Mouse (Mus musculus) embryonic facial prominence, embryonic 12.5 days (tissue): ENCODE results near the gene AF067063. TPM values are rescaled to one million over a fixed set of nuclear protein-coding genes. Genes with fewer than 3 reads are reported as not detected.

Experiments used
- ATAC-seq: fragments of 200-750 bp; cut with Nextera tagmentation; 2 replicates; pipeline ENCODE4 v1.8.0; 2017; ENCODE audit not compliant: insufficient number of reproducible peaks, insufficient read depth, low FRiP score, low TSS enrichment
- H3K27ac ChIP-seq: fragments of 300-500 bp; sonication (generic); 2 replicates; pipeline ENCODE4 v1.5.1; 2016; ENCODE audit warnings: mild to moderate bottlenecking
- H3K27me3 ChIP-seq: fragments of 300-500 bp; sonication (generic); 2 replicates; pipeline ENCODE4 v1.6.1; 2016; ENCODE audit warnings: mild to moderate bottlenecking, moderate library complexity
- H3K36me3 ChIP-seq: fragments of 300-500 bp; sonication (generic); 2 replicates; pipeline ENCODE4 v1.6.1; 2016; ENCODE audit warnings: mild to moderate bottlenecking
- H3K4me1 ChIP-seq: fragments of 300-500 bp; sonication (generic); 2 replicates; pipeline ENCODE4 v1.6.1; 2016
- H3K4me2 ChIP-seq: fragments of 300-500 bp; sonication (generic); replicated peaks from 2 replicates; pipeline ENCODE4 v1.6.1; 2016; ENCODE audit warnings: mild to moderate bottlenecking, moderate library complexity
- H3K4me3 ChIP-seq: fragments of 300-500 bp; sonication (generic); 2 replicates; pipeline ENCODE4 v1.5.1; 2016; ENCODE audit warnings: mild to moderate bottlenecking
- H3K9ac ChIP-seq: fragments of 300-500 bp; sonication (generic); 2 replicates; pipeline ENCODE4 v1.6.1; 2016; ENCODE audit warnings: mild to moderate bottlenecking, moderate library complexity
- H3K9me3 ChIP-seq: fragments of 300-500 bp; sonication (generic); 2 replicates; pipeline ENCODE4 v1.6.1; 2016; ENCODE audit warnings: mild to moderate bottlenecking, moderate library complexity
- WGBS: fragments of 180-500 bp; shearing (Covaris S2); methylation state at CpG from one replicate; pipeline ENCODE4 v1.1.7; 2016; 5-methylcytosine and 5-hydroxymethylcytosine counted together
- polyA plus RNA-seq: library from polyadenylated mRNA; unstranded; fragments of >200 nt; fragmentation: Nextera tagmentation; extraction: Ambion mirVana; gene quantifications from 2 replicates; pipeline ENCODE4 v1.2.1, GENCODE M21; 2016

The AF067063 gene
- polyA plus RNA-seq, 1 experiment from 2014 or later = not detected

DNA sequence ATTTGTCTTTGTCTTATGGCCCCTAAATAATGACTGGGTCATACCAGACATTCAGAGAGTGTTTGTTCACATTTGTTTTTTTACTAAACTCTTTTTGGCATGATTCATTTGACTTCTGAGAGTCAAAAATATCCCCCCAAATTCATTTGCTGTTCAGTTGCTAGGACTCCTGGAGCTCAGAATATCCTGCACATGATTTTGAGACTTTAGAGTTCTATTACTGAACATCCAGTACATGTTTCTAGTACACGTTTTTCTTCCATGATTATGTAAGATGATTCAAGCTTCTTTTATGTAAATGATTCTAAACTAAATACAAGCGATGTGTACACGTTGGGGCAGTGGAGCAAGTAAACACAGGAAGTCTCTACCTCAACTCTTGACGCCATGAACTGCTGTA, 32.4 kb downstream of the AF067063 start:
- Histone ChIP-seq H3K4me2 (no peak overlapping the region), H3K36me3 (no peaks in the 10 kb centered on the region), H3K4me1 (no peaks in the 10 kb centered on the region), H3K4me3 (no peak overlapping the region), H3K27ac (no peak overlapping the region), H3K9ac (no peak overlapping the region), H3K9me3 (no peaks in the 10 kb centered on the region), H3K27me3 (no peaks in the 10 kb centered on the region)
- 68% methylated on average over 4 of the region's 4 CpGs for WGBS
- ATAC-seq = no peak

GRCm38 (mm10) chr13:119792791-119793404, 37.1 kb downstream of the AF067063 start:
- Histone ChIP-seq H3K9me3 (no peaks in the 10 kb centered on the region), H3K36me3 (0 out of 2 replicates have a peak, but pooled peaks cover 11% of the 10 kb centered on the region), H3K4me1 (peaks cover 8% of the 10 kb centered on the region), H3K9ac (no peak overlapping the region), H3K27ac (no peak overlapping the region), H3K4me2 (no peak overlapping the region), H3K27me3 (no peaks in the 10 kb centered on the region), H3K4me3 (no peak overlapping the region)
- WGBS = 83% methylated on average over 5 of the region's 5 CpGs
- no peak for ATAC-seq

- no peaks in the 10 kb centered on the region for H3K27me3 ChIP-seq
- peak overlapping the region; percentile 80 for H3K4me3 ChIP-seq
- H3K9ac ChIP-seq = peak overlapping the region; percentile 94
- no peak for ATAC-seq
- peak overlapping the region; percentile 95 for H3K27ac ChIP-seq
- H3K36me3 ChIP-seq = peaks cover 21% of the 10 kb centered on the region
- WGBS = 4% methylated on average over 16 of the region's 18 CpGs
- H3K4me1 ChIP-seq = peaks cover 8% of the 10 kb centered on the region
- no peaks in the 10 kb centered on the region for H3K9me3 ChIP-seq
- H3K4me2 ChIP-seq = peak overlapping the region; percentile 73
Measured at GRCm38 (mm10) chr13:119791580-119792135, 38.4 kb downstream of the AF067063 start.

- peaks cover 23% of the 10 kb centered on the region for H3K36me3 ChIP-seq
- H3K27ac ChIP-seq = peak within 1 kb of the TSS; percentile 95
- H3K4me3 ChIP-seq = peak within 1 kb of the TSS; percentile 80
- under 1% methylated on average over 73 of the region's 86 CpGs for WGBS
- peak within 1 kb of the TSS; percentile 73 for H3K4me2 ChIP-seq
- peak; percentile 98 for ATAC-seq
- peaks cover 8% of the 10 kb centered on the region for H3K4me1 ChIP-seq
- H3K9ac ChIP-seq = peak within 1 kb of the TSS; percentile 94
- H3K9me3 ChIP-seq = no peaks in the 10 kb centered on the region
- no peaks in the 10 kb centered on the region for H3K27me3 ChIP-seq
Measured at GRCm38 (mm10) chr13:119790761-119791579, 39.0 kb downstream of the AF067063 start, which contains the start of gene Zfp131. Gene Zfp131, minus strand, starts transcription at chr13:119790889.

DNA sequence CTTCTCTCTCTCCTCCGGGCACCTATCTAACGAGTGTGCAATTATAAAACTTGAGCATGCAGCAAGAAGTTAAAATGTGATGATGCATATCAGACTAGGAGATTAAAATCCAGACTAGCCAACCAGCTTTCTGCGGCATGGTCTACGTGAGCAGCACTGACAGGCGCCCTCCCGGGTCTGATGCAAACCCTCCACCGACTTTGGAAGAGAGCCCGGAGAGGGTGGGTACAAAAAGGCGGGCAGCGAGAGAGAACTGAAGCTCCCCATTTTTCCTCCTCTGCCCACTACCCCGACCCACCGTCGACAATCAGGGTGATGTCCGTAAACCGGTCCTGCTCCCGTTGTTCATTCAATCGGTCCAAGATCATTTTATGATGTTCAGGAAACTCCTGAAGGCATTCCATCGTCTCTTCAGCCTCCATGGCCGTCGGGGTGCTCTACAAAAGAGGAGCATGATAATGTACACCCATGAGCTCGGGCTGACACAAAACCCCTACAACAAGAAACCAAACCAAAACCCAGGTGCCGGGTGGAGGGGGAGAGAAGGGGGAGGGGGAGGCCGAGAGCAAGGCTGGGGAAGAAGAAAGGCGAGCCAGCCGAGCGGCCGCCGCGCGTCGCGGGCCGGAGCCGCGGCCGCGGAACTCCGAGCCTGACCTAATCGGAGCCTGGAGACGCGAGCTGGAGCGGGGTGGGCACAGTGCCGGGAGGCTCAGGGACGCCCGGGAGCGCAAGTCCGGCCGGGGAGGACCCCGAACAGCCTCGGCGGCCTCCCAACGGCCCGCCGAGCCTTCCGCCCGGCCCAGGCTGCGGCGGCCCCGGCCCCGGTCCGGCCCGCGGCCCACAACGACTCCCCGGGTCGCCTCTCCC, 39.9 kb downstream of the AF067063 start:
- H3K36me3 ChIP-seq = peaks cover 32% of the 10 kb centered on the region
- peak overlapping the region; percentile 57 for H3K4me2 ChIP-seq
- no peaks in the 10 kb centered on the region for H3K27me3 ChIP-seq
- ATAC-seq = peak; percentile 62
- peak overlapping the region; percentile 95 for H3K27ac ChIP-seq
- WGBS = 2% methylated on average over 42 of the region's 66 CpGs
- H3K9ac ChIP-seq = peak overlapping the region; percentile 94
- peaks cover 8% of the 10 kb centered on the region for H3K4me1 ChIP-seq
- no peaks in the 10 kb centered on the region for H3K9me3 ChIP-seq
- H3K4me3 ChIP-seq = peak overlapping the region; percentile 80

GRCm38 (mm10) chr13:119783581-119783980, 46.4 kb downstream of the AF067063 start:
- Histone ChIP-seq H3K4me2 (no peak overlapping the region), H3K27me3 (no peaks in the 10 kb centered on the region), H3K4me1 (no peaks in the 10 kb centered on the region), H3K4me3 (no peak overlapping the region), H3K9me3 (no peaks in the 10 kb centered on the region), H3K9ac (no peak overlapping the region), H3K27ac (no peak overlapping the region), H3K36me3 (peaks cover 64% of the 10 kb centered on the region)
- WGBS = 87% methylated on average over 4 of the region's 4 CpGs
- ATAC-seq = no peak

Other genes starting within 250 kb of the AF067063 start
- 0.06 and 0.19 TPM in 2 replicates for gene Ccl28, start 206.4 kb downstream of the AF067063 start, polyA plus RNA-seq
- 197 and 223 TPM in 2 replicates for gene Hmgcs1, start 139.8 kb downstream of the AF067063 start, polyA plus RNA-seq
- 1.1 and 1.3 TPM in 2 replicates for gene Nim1k, start 74.3 kb downstream of the AF067063 start, polyA plus RNA-seq
- 49.8 and 50.1 TPM in 2 replicates for gene Zfp131, start 39.3 kb downstream of the AF067063 start, polyA plus RNA-seq
- gene D13Ertd608e, start 5.8 kb upstream of the AF067063 start, polyA plus RNA-seq = not detected in 2 replicates
- gene Tcstv1, start 64.6 kb upstream of the AF067063 start, polyA plus RNA-seq = not detected in 2 replicates
- gene Gm21761, start 99.1 kb upstream of the AF067063 start, polyA plus RNA-seq = not detected in 2 replicates
- gene B020031M17Rik, start 120.6 kb upstream of the AF067063 start, polyA plus RNA-seq = not detected in 2 replicates
- not detected in 2 replicates for gene Gm36079, start 196.8 kb upstream of the AF067063 start, polyA plus RNA-seq
- gene Gm21188, start 222.0 kb upstream of the AF067063 start, polyA plus RNA-seq = not detected in 2 replicates